Mouse (Mus musculus): Measurements from ENCODE around the gene Zmynd12. TPM values are rescaled to one million over a fixed set of nuclear protein-coding genes. Genes with fewer than 3 reads are reported as not detected.

The Zmynd12 gene
- 0.35 and 1.4 TPM in 2 replicates for total RNA-seq (2017)

GRCm38 (mm10) chr4:119422294-119422964 lies at the start of gene Zmynd12, which contains the start of gene Ppcs:
Gene Zmynd12, plus strand, starts transcription at chr4:119422814.
Gene Ppcs, minus strand, starts transcription at chr4:119422420.
- ATAC-seq (replicated peaks in 1 of 2; ENCODE audit: insufficient read depth in 1 of 2, low FRiP score in 2 of 2, low TSS enrichment in 1 of 2, low read depth in 1 of 2, poor library complexity in 2 of 2, severe bottlenecking in 2 of 2): peak; percentile 80 to 94

GRCm38 (mm10) chr4:119381471-119382190 lies 41.0 kb upstream of the Zmynd12 start:
- no peak for ATAC-seq (replicated peaks in 1 of 2; ENCODE audit: insufficient read depth in 1 of 2, low FRiP score in 2 of 2, low TSS enrichment in 1 of 2, low read depth in 1 of 2, poor library complexity in 2 of 2, severe bottlenecking in 2 of 2)

- ATAC-seq (replicated peaks in 1 of 2; ENCODE audit: insufficient read depth in 1 of 2, low FRiP score in 2 of 2, low TSS enrichment in 1 of 2, low read depth in 1 of 2, poor library complexity in 2 of 2, severe bottlenecking in 2 of 2): no peak
Observed at GRCm38 (mm10) chr4:119389184-119389583, 33.4 kb upstream of the Zmynd12 start.

GRCm38 (mm10) chr4:119390369-119390768 lies 32.2 kb upstream of the Zmynd12 start:
- no peak for ATAC-seq (replicated peaks in 1 of 2; ENCODE audit: insufficient read depth in 1 of 2, low FRiP score in 2 of 2, low TSS enrichment in 1 of 2, low read depth in 1 of 2, poor library complexity in 2 of 2, severe bottlenecking in 2 of 2)

GRCm38 (mm10) chr4:119398751-119399150 lies 23.9 kb upstream of the Zmynd12 start:
- no peak for ATAC-seq (replicated peaks in 1 of 2; ENCODE audit: insufficient read depth in 1 of 2, low FRiP score in 2 of 2, low TSS enrichment in 1 of 2, low read depth in 1 of 2, poor library complexity in 2 of 2, severe bottlenecking in 2 of 2)

GRCm38 (mm10) chr4:119400896-119401295 lies 21.7 kb upstream of the Zmynd12 start:
- no peak for ATAC-seq (replicated peaks in 1 of 2; ENCODE audit: insufficient read depth in 1 of 2, low FRiP score in 2 of 2, low TSS enrichment in 1 of 2, low read depth in 1 of 2, poor library complexity in 2 of 2, severe bottlenecking in 2 of 2)

- ATAC-seq (replicated peaks in 1 of 2; ENCODE audit: insufficient read depth in 1 of 2, low FRiP score in 2 of 2, low TSS enrichment in 1 of 2, low read depth in 1 of 2, poor library complexity in 2 of 2, severe bottlenecking in 2 of 2): no peak
Observed at GRCm38 (mm10) chr4:119403431-119403830, 19.2 kb upstream of the Zmynd12 start.

GRCm38 (mm10) chr4:119411877-119412650 lies 10.6 kb upstream of the Zmynd12 start:
- ATAC-seq (replicated peaks in 1 of 2; ENCODE audit: insufficient read depth in 1 of 2, low FRiP score in 2 of 2, low TSS enrichment in 1 of 2, low read depth in 1 of 2, poor library complexity in 2 of 2, severe bottlenecking in 2 of 2): no peak

GRCm38 (mm10) chr4:119412791-119413190 lies 9.8 kb upstream of the Zmynd12 start:
- ATAC-seq (replicated peaks in 1 of 2; ENCODE audit: insufficient read depth in 1 of 2, low FRiP score in 2 of 2, low TSS enrichment in 1 of 2, low read depth in 1 of 2, poor library complexity in 2 of 2, severe bottlenecking in 2 of 2): no peak

- ATAC-seq (replicated peaks in 1 of 2; ENCODE audit: insufficient read depth in 1 of 2, low FRiP score in 2 of 2, low TSS enrichment in 1 of 2, low read depth in 1 of 2, poor library complexity in 2 of 2, severe bottlenecking in 2 of 2): peak; percentile 98 to 99
Observed at GRCm38 (mm10) chr4:119415072-119415753, 7.4 kb upstream of the Zmynd12 start, which contains the start of gene Ccdc30. Gene Ccdc30, minus strand, starts transcription at chr4:119415521.

- ATAC-seq (replicated peaks in 1 of 2; ENCODE audit: insufficient read depth in 1 of 2, low FRiP score in 2 of 2, low TSS enrichment in 1 of 2, low read depth in 1 of 2, poor library complexity in 2 of 2, severe bottlenecking in 2 of 2): no peak
Observed at GRCm38 (mm10) chr4:119417270-119417669, 5.3 kb upstream of the Zmynd12 start.

GRCm38 (mm10) chr4:119417894-119418293 lies 4.7 kb upstream of the Zmynd12 start:
- ATAC-seq (replicated peaks in 1 of 2; ENCODE audit: insufficient read depth in 1 of 2, low FRiP score in 2 of 2, low TSS enrichment in 1 of 2, low read depth in 1 of 2, poor library complexity in 2 of 2, severe bottlenecking in 2 of 2): no peak

- ATAC-seq (replicated peaks in 1 of 2; ENCODE audit: insufficient read depth in 1 of 2, low FRiP score in 2 of 2, low TSS enrichment in 1 of 2, low read depth in 1 of 2, poor library complexity in 2 of 2, severe bottlenecking in 2 of 2): no peak
Observed at GRCm38 (mm10) chr4:119421191-119421590, 1.4 kb upstream of the Zmynd12 start.

- peak; percentile 10 to 55; a peak in 2 of 4 replicates for ATAC-seq (replicated peaks in 1 of 2; ENCODE audit: insufficient read depth in 1 of 2, low FRiP score in 2 of 2, low TSS enrichment in 1 of 2, low read depth in 1 of 2, poor library complexity in 2 of 2, severe bottlenecking in 2 of 2)
Observed at GRCm38 (mm10) chr4:119421921-119422293, 707 bp upstream of the Zmynd12 start.

- ATAC-seq (replicated peaks in 1 of 2; ENCODE audit: insufficient read depth in 1 of 2, low FRiP score in 2 of 2, low TSS enrichment in 1 of 2, low read depth in 1 of 2, poor library complexity in 2 of 2, severe bottlenecking in 2 of 2): no peak
Observed at GRCm38 (mm10) chr4:119425077-119425476, 2.5 kb downstream of the Zmynd12 start.

GRCm38 (mm10) chr4:119425601-119426000 lies 3.0 kb downstream of the Zmynd12 start:
- no peak for ATAC-seq (replicated peaks in 1 of 2; ENCODE audit: insufficient read depth in 1 of 2, low FRiP score in 2 of 2, low TSS enrichment in 1 of 2, low read depth in 1 of 2, poor library complexity in 2 of 2, severe bottlenecking in 2 of 2)

GRCm38 (mm10) chr4:119427680-119428079 lies 5.1 kb downstream of the Zmynd12 start:
- ATAC-seq (replicated peaks in 1 of 2; ENCODE audit: insufficient read depth in 1 of 2, low FRiP score in 2 of 2, low TSS enrichment in 1 of 2, low read depth in 1 of 2, poor library complexity in 2 of 2, severe bottlenecking in 2 of 2): peak; percentile 33 to 48; a peak in 1 of 4 replicates
